Mouse (Mus musculus): ENCODE results near the gene Kras.
A peak's percentile ranks its signal among the peaks of the same experiment; 100 is the strongest.

Kras gene

GRCm38 (mm10) chr6:145186096-145186495 lies 63.9 kb downstream of the Kras start:
- no peak for DNase-seq

GRCm38 (mm10) chr6:145182044-145182443 lies 68.0 kb downstream of the Kras start:
- DNase-seq: peak; percentile 41 to 54

GRCm38 (mm10) chr6:145179665-145180064 lies 70.4 kb downstream of the Kras start:
- peak; percentile 61 to 80 for DNase-seq

- peak in 1 of 2 experiments; percentile 10 for DNase-seq
Measured at GRCm38 (mm10) chr6:145176474-145176873, 73.6 kb downstream of the Kras start.

GRCm38 (mm10) chr6:145175571-145175981 lies 74.5 kb downstream of the Kras start:
- peak in 1 of 2 experiments; percentile 31 for DNase-seq

- peak; percentile 96 to 97 for DNase-seq
Measured at GRCm38 (mm10) chr6:145173781-145174191, 76.3 kb downstream of the Kras start.

GRCm38 (mm10) chr6:145171892-145172606 lies 78.0 kb downstream of the Kras start:
- DNase-seq: no peak
